Mouse (Mus musculus) left cerebral cortex, postnatal 25 days (tissue): ENCODE measurements around the gene Mettl7a1. TPM values are rescaled to one million over a fixed set of nuclear protein-coding genes. Genes with fewer than 3 reads are reported as not detected.

Experiments
- total RNA-seq, 2 experiments: library from RNA; stranded (reverse); gene quantifications; 2 replicates each; pipeline ENCODE4 v1.2.3; 2021

Gene Mettl7a1
- total RNA-seq, 2 experiments from 2014 or later: 27.0 to 31.6 TPM

Other genes with a start within 250 kb of the Mettl7a1 start
- gene Atf1, start 76.3 kb upstream of the Mettl7a1 start, total RNA-seq: 10 to 100 TPM; 19.2 to 21.4 TPM
- not detected for gene Tmprss12, start 23.3 kb upstream of the Mettl7a1 start, total RNA-seq
- gene Mettl7a3, start 30.8 kb downstream of the Mettl7a1 start, total RNA-seq: under 1 TPM; 0.37 to 0.48 TPM
- not detected for gene Methig1, start 49.0 kb downstream of the Mettl7a1 start, total RNA-seq
- under 1 TPM; 0.27 to 0.30 TPM for gene Mettl7a2, start 49.1 kb downstream of the Mettl7a1 start, total RNA-seq
- not detected for gene Higd1c, start 60.4 kb downstream of the Mettl7a1 start, total RNA-seq
- not detected for gene Gm5475, start 118.0 kb downstream of the Mettl7a1 start, total RNA-seq
- gene Slc11a2, start 120.9 kb downstream of the Mettl7a1 start, total RNA-seq: 10 to 100 TPM; 54.1 to 63.5 TPM
- 10 to 100 TPM; 60.7 to 63.6 TPM for gene Letmd1, start 164.9 kb downstream of the Mettl7a1 start, total RNA-seq
- gene Csrnp2, start 191.3 kb downstream of the Mettl7a1 start, total RNA-seq: 10 to 100 TPM; 36.2 to 36.8 TPM
- gene Tfcp2, start 247.9 kb downstream of the Mettl7a1 start, total RNA-seq: 10 to 100 TPM; 28.9 to 30.3 TPM